Mouse (Mus musculus) cerebellum, adult 2 months (tissue): Measurements from ENCODE around the gene Dpysl5.
A peak's percentile ranks its signal among the peaks of the same experiment; 100 is the strongest.

Source experiments
- CTCF ChIP-seq: fragments of 200-500 bp; IDR thresholded peaks from 2 replicates; pipeline ENCODE4 v1.5.1; 2011; ENCODE audit warnings: low read depth, mild to moderate bottlenecking, control low read depth, low read length, moderate library complexity, borderline replicate concordance; ENCODE audit not compliant: insufficient read depth
- POLR2A ChIP-seq: fragments of 200-500 bp; IDR thresholded peaks from 2 replicates; pipeline ENCODE4 v1.6.1; 2011; ENCODE audit warnings: low read length, control low read depth, borderline replicate concordance; ENCODE audit not compliant: insufficient read depth

GRCm38 (mm10) chr5:30666391-30667195 lies 44.8 kb upstream of the Dpysl5 start, which contains the start of gene Cenpa:
- TF ChIP-seq POLR2A (peak; percentile 91; the same call in 1 of the 2 replicates), CTCF (no peak)
